Mouse (Mus musculus) forebrain, embryonic 16.5 days (tissue): ENCODE measurements around the gene Plscr2. TPM values are rescaled to one million over a fixed set of nuclear protein-coding genes. Genes with fewer than 3 reads are reported as not detected.

Experiments
- ATAC-seq: fragments of 200-750 bp; cut with Nextera tagmentation; 2 replicates; pipeline ENCODE4 v1.8.0; 2017; ENCODE audit warnings: mild to moderate bottlenecking, moderate library complexity
- H3K27ac ChIP-seq: fragments of 300-500 bp; sonication (generic); 2 replicates; pipeline ENCODE4 v1.5.1; 2014; ENCODE audit warnings: low read length, control low read depth
- H3K27me3 ChIP-seq: fragments of 300-500 bp; sonication (generic); replicated peaks from 2 replicates; pipeline ENCODE4 v1.6.1; 2014; ENCODE audit warnings: low read length; ENCODE audit not compliant: control insufficient read depth, insufficient read depth
- H3K36me3 ChIP-seq: fragments of 300-500 bp; sonication (generic); 2 replicates; pipeline ENCODE4 v1.6.1; 2014; ENCODE audit not compliant: control insufficient read depth, insufficient read depth
- H3K4me1 ChIP-seq: fragments of 300-500 bp; sonication (generic); replicated peaks from 2 replicates; pipeline ENCODE4 v1.6.1; 2014; ENCODE audit warnings: low read length; ENCODE audit not compliant: control insufficient read depth, insufficient read depth
- H3K4me2 ChIP-seq: fragments of 300-500 bp; sonication (generic); 2 replicates; pipeline ENCODE4 v1.6.1; 2014; ENCODE audit warnings: mild to moderate bottlenecking, low read length, control low read depth
- H3K4me3 ChIP-seq: fragments of 300-500 bp; sonication (generic); replicated peaks from 2 replicates; pipeline ENCODE4 v1.5.1; 2014; ENCODE audit warnings: mild to moderate bottlenecking, low read length, control low read depth
- H3K9ac ChIP-seq: fragments of 300-500 bp; sonication (generic); replicated peaks from 2 replicates; pipeline ENCODE4 v1.6.1; 2014; ENCODE audit warnings: low read depth, low read length, control low read depth
- H3K9me3 ChIP-seq: fragments of 300-500 bp; sonication (generic); 2 replicates; pipeline ENCODE4 v1.6.1; 2016; ENCODE audit warnings: low read length; ENCODE audit not compliant: control insufficient read depth
- WGBS: fragments of 180-500 bp; shearing (Covaris S2); extraction: QIAGEN DNeasy Blood & Tissue Kit; methylation state at CpG from one replicate; pipeline ENCODE4 v1.1.7; 2014; 5-methylcytosine and 5-hydroxymethylcytosine counted together
- polyA plus RNA-seq: library from polyadenylated mRNA; unstranded; fragments of >200 nt; fragmentation: Nextera tagmentation; extraction: Ambion mirVana; gene quantifications from 2 replicates; pipeline ENCODE4 v1.2.1, GENCODE M21; 2015

The Plscr2 gene
- polyA plus RNA-seq, 1 experiment from 2014 or later = 0.98 TPM

GRCm38 (mm10) chr9:92272650-92273049 lies 2.8 kb upstream of the Plscr2 start:
- Histone ChIP-seq H3K27me3 (no peaks in the 10 kb centered on the region), H3K4me1 (no peaks in the 10 kb centered on the region), H3K9me3 (no peaks in the 10 kb centered on the region), H3K27ac (no peak overlapping the region), H3K9ac (no peak overlapping the region), H3K36me3 (no peaks in the 10 kb centered on the region), H3K4me3 (no peak overlapping the region), H3K4me2 (no peak overlapping the region)
- 87% methylated on average over 4 of the region's 4 CpGs for WGBS
- no peak for ATAC-seq

- Histone ChIP-seq H3K9ac (no peak overlapping the region), H3K36me3 (no peaks in the 10 kb centered on the region), H3K27me3 (no peaks in the 10 kb centered on the region), H3K27ac (no peak overlapping the region), H3K4me2 (no peak overlapping the region), H3K4me3 (no peak overlapping the region), H3K4me1 (no peaks in the 10 kb centered on the region), H3K9me3 (no peaks in the 10 kb centered on the region)
- no peak for ATAC-seq
- 90% methylated on average over 2 of the region's 2 CpGs for WGBS
These were observed 2.1 kb upstream of the Plscr2 start for GRCm38 (mm10) chr9:92273271-92273670.

- no peaks in the 10 kb centered on the region for H3K36me3 ChIP-seq
- H3K9ac ChIP-seq = no peak overlapping the region
- no peak overlapping the region for H3K4me3 ChIP-seq
- H3K9me3 ChIP-seq = no peaks in the 10 kb centered on the region
- no peaks in the 10 kb centered on the region for H3K4me1 ChIP-seq
- H3K27ac ChIP-seq = no peak overlapping the region
- no peak for ATAC-seq
- H3K4me2 ChIP-seq = no peak overlapping the region
- WGBS = 81% methylated on average over 6 of the region's 6 CpGs
- H3K27me3 ChIP-seq = no peaks in the 10 kb centered on the region
These were observed 1.2 kb upstream of the Plscr2 start for GRCm38 (mm10) chr9:92273956-92274762.

- H3K9ac ChIP-seq = no peak overlapping the region
- H3K27ac ChIP-seq = no peak overlapping the region
- no peak overlapping the region for H3K4me2 ChIP-seq
- no peak overlapping the region for H3K4me3 ChIP-seq
- no peaks in the 10 kb centered on the region for H3K4me1 ChIP-seq
- ATAC-seq = no peak
- H3K27me3 ChIP-seq = no peaks in the 10 kb centered on the region
- no peaks in the 10 kb centered on the region for H3K9me3 ChIP-seq
- WGBS = 71% methylated on average over 7 of the region's 7 CpGs
- no peaks in the 10 kb centered on the region for H3K36me3 ChIP-seq
These were observed 958 bp downstream of the Plscr2 start for GRCm38 (mm10) chr9:92276360-92276759.

- Histone ChIP-seq H3K9ac (no peak overlapping the region), H3K4me2 (no peak overlapping the region), H3K36me3 (no peaks in the 10 kb centered on the region), H3K4me1 (no peaks in the 10 kb centered on the region), H3K9me3 (no peaks in the 10 kb centered on the region), H3K4me3 (no peak overlapping the region), H3K27ac (no peak overlapping the region), H3K27me3 (no peaks in the 10 kb centered on the region)
- WGBS = 93% methylated on average over 1 of the region's 1 CpGs
- ATAC-seq = no peak
These were observed 4.6 kb downstream of the Plscr2 start for GRCm38 (mm10) chr9:92280048-92280447.

GRCm38 (mm10) chr9:92282563-92283171 lies 7.3 kb downstream of the Plscr2 start:
- H3K27me3 ChIP-seq = no peaks in the 10 kb centered on the region
- H3K4me2 ChIP-seq = no peak overlapping the region
- 43% methylated on average over 7 of the region's 7 CpGs for WGBS
- no peak overlapping the region for H3K27ac ChIP-seq
- no peak overlapping the region for H3K9ac ChIP-seq
- H3K9me3 ChIP-seq = no peaks in the 10 kb centered on the region
- no peaks in the 10 kb centered on the region for H3K4me1 ChIP-seq
- H3K36me3 ChIP-seq = no peaks in the 10 kb centered on the region
- no peak overlapping the region for H3K4me3 ChIP-seq
- no peak for ATAC-seq

GRCm38 (mm10) chr9:92289675-92290074 lies 14.3 kb downstream of the Plscr2 start:
- H3K4me3 ChIP-seq = no peak overlapping the region
- no peaks in the 10 kb centered on the region for H3K9me3 ChIP-seq
- no peaks in the 10 kb centered on the region for H3K4me1 ChIP-seq
- no peak overlapping the region for H3K9ac ChIP-seq
- H3K27me3 ChIP-seq = no peaks in the 10 kb centered on the region
- H3K4me2 ChIP-seq = no peak overlapping the region
- WGBS = 82% methylated on average over 3 of the region's 3 CpGs
- no peak for ATAC-seq
- no peak overlapping the region for H3K27ac ChIP-seq
- H3K36me3 ChIP-seq = no peaks in the 10 kb centered on the region

GRCm38 (mm10) chr9:92292169-92292568 lies 16.8 kb downstream of the Plscr2 start:
- ATAC-seq = no peak
- Histone ChIP-seq H3K27me3 (no peaks in the 10 kb centered on the region), H3K36me3 (no peaks in the 10 kb centered on the region), H3K4me2 (no peak overlapping the region), H3K9ac (no peak overlapping the region), H3K27ac (no peak overlapping the region), H3K9me3 (no peaks in the 10 kb centered on the region), H3K4me1 (no peaks in the 10 kb centered on the region), H3K4me3 (no peak overlapping the region)
- WGBS = 63% methylated on average over 2 of the region's 2 CpGs

GRCm38 (mm10) chr9:92292922-92293321 lies 17.5 kb downstream of the Plscr2 start:
- Histone ChIP-seq H3K9me3 (no peaks in the 10 kb centered on the region), H3K27ac (no peak overlapping the region), H3K4me2 (no peak overlapping the region), H3K4me1 (no peaks in the 10 kb centered on the region), H3K4me3 (no peak overlapping the region), H3K36me3 (no peaks in the 10 kb centered on the region), H3K9ac (no peak overlapping the region), H3K27me3 (no peaks in the 10 kb centered on the region)
- ATAC-seq = no peak
- WGBS = 72% methylated on average over 3 of the region's 3 CpGs
